30 mouse cellular contexts compared by ENCODE assay signal in the genomic region with DNA sequence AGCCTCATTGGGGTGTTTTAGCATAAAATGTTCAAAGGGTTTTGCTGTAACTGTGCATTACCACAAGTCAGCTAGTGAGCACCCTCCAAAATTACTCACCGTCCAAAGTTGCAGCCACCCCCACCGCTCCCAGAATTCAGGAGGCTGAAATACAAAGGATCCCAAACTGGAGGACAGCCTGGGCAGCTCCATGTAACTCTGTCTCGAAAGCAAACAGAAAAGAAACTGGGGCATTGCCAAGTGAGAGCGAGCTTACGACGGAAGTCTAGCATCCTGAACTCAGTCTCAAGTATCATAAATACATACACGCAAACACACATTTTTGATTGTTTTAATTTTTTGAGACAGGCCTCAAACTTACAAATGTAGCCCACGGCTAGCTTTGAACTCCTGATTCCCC.
"Had no signal": no experiment of that assay in that cellular context is flagged by ENCODE, and none has a peak within 500 bp of the region (broad histone marks: within the 10 kb centered on the region; RNA-seq: fewer than 3 reads in every experiment).

No protein-coding gene starts in this region.

- H3K4me2 ChIP-seq: limb, embryonic 12.5 days; limb, embryonic 13.5 days; limb, embryonic 15.5 days; liver, embryonic 11.5 days; liver, embryonic 12.5 days; liver, embryonic 13.5 days; liver, embryonic 15.5 days; lung, embryonic 15.5 days; midbrain, embryonic 11.5 days; midbrain, embryonic 12.5 days; midbrain, embryonic 13.5 days; midbrain, embryonic 15.5 days had no signal

- H3K36me3 ChIP-seq: limb, embryonic 10.5 days; limb, embryonic 12.5 days; limb, embryonic 13.5 days; limb, embryonic 15.5 days; liver, embryonic 13.5 days; lung, embryonic 15.5 days; midbrain, embryonic 10.5 days; midbrain, embryonic 12.5 days; midbrain, embryonic 13.5 days; midbrain, embryonic 15.5 days had no signal

- H3K27me3 ChIP-seq: limb, embryonic 12.5 days; limb, embryonic 13.5 days; limb, embryonic 15.5 days; liver, embryonic 15.5 days; lung, embryonic 15.5 days; midbrain, embryonic 13.5 days; midbrain, embryonic 15.5 days had no signal

- H3K9me3 ChIP-seq: limb, embryonic 10.5 days; limb, embryonic 12.5 days; limb, embryonic 13.5 days; limb, embryonic 15.5 days; liver, embryonic 12.5 days; liver, embryonic 13.5 days; liver, embryonic 15.5 days; lung, embryonic 15.5 days; megakaryocyte, embryonic 14.5 days; midbrain, embryonic 10.5 days; midbrain, embryonic 12.5 days; midbrain, embryonic 13.5 days; midbrain, embryonic 15.5 days had no signal

- H3K4me3 ChIP-seq: left cerebral cortex, adult 2 months; limb, embryonic 10.5 days; limb, embryonic 12.5 days; limb, embryonic 13.5 days; limb, embryonic 15.5 days; liver, embryonic 12.5 days; liver, embryonic 13.5 days; liver, embryonic 15.5 days; lung, embryonic 15.5 days; megakaryocyte, embryonic 14.5 days; midbrain, embryonic 10.5 days; midbrain, embryonic 12.5 days; midbrain, embryonic 13.5 days; midbrain, embryonic 15.5 days; myocyte had no signal

- ATAC-seq: liver, embryonic 12.5 days; liver, postnatal 0 days; lung, postnatal 0 days; midbrain, embryonic 13.5 days; midbrain, embryonic 15.5 days; midbrain, embryonic 16.5 days had no signal

- H3K9ac ChIP-seq: limb, embryonic 12.5 days; limb, embryonic 13.5 days; limb, embryonic 15.5 days; liver, embryonic 12.5 days; liver, embryonic 13.5 days; liver, embryonic 14.5 days; liver, embryonic 15.5 days; liver, postnatal 0 days; lung, embryonic 15.5 days; midbrain, embryonic 12.5 days; midbrain, embryonic 13.5 days; midbrain, embryonic 15.5 days had no signal

- DNase-seq: left cerebral cortex, postnatal 4 days; liver; liver, embryonic 13.5 days; liver, postnatal 0 days; lung, adult 18-20 months; lung, adult 2 months; lung, postnatal 14 days; lung, postnatal 36 days; lung, postnatal 4 days; midbrain, embryonic 14.5 days had no signal

- H3K27ac ChIP-seq: left cerebral cortex, adult 2 months; limb, embryonic 10.5 days; limb, embryonic 12.5 days; limb, embryonic 13.5 days; limb, embryonic 15.5 days; liver, embryonic 12.5 days; liver, embryonic 13.5 days; liver, embryonic 14.5 days; liver, embryonic 15.5 days; lung, embryonic 15.5 days; macrophage; midbrain, embryonic 10.5 days; midbrain, embryonic 12.5 days; midbrain, embryonic 13.5 days; midbrain, embryonic 15.5 days had no signal
